Mouse (Mus musculus) layer of hippocampus, adult 9-11 months (tissue): ENCODE data around the gene Ajm1.

Experiments
- DNase-seq: peaks from one replicate; pipeline ENCODE4 v3.0.0; 2022

The Ajm1 gene

DNA sequence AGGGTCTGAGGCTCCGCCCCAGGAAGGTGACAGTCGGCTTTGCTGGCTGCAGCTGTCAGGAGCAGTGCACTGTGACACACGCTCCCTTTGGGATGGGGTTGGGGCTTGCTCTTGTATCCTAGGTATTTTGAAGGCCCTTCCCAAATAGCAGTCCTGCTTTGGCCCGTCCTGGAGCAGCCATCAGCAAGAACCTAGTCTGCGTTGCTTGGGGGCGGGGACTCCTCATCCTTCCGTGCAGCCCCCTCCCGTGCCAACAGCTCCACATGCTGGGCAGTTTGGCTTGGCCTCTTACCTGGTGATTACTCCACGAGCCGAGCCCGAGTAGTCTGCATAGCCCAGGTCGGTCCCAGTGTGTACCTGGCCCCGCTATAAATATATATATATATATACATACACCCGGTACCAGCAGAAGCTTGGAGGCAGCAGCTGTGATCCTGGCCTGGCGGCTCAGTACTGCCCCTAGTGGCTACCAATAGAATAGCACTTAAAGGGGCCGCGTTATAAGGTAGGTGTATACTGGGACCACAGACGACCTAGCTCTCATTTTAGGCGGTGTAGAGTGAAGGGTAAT lies at the start of gene Ajm1:
Gene Ajm1, minus strand, starts transcription at position 464 of the 571 bp plus-strand sequence.
- peak; percentile 80 for DNase-seq

DNA sequence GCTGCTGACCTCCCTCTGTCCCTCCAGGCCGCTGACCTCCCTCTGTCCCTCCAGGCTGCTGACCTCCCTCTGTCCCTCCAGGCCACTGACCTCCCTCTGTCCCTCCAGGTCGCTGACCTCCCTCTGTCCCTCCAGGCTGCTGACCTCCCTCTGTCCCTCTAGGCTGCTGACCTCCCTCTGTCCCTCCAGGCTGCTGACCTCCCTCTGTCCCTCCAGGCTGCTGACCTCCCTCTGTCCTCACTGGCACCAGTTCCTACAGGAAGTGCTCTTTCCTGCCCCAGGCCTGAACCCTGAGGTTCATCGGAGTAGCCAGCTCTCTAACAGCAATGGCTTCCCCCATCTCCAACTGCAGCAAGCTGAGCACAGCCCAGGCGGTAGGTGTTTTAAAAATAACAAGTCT lies 47.2 kb upstream of the Ajm1 start:
- DNase-seq: no peak

DNA sequence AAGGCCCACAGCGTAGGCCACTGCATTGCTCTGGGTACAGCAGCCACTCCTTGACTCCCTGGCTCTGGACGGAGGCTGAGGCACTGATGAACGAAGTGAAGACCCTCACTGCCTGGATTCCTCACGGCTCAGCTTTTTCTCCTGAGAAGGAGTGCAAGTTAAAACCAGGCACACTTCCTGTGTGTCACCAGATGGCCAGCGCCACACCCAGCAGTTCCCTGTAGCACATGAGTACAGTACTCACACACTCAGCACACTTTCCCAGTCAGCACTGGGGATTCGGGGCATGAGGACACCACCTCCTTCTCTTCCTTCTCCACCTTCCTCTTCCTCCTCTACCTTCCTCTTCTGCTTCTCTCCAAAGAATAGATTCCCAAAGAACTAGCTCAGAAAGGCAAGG lies 46.3 kb upstream of the Ajm1 start, which contains the start of gene Fcna:
Gene Fcna, minus strand, starts transcription at position 220 of the 400 bp plus-strand sequence.
- DNase-seq: no peak

DNA sequence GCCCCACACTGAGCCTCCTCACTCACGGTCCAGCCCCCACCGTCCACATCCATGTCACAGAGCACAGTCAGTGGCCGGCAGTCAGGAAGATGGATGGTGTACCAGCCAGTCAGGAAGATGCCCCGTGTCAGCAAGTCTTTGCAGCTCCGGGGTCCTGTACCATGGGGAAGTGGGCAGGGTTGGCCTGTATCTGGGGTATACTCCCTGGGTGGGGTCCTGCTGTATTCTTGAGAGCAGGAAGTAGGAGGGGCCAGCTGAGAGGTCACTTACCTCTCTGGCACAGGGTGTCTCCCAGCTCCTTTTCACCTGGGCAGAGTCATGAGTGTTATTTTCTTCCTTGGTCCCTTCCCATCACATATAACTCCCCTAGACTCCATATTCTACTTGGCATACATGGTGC lies 44.4 kb upstream of the Ajm1 start:
- no peak for DNase-seq

DNA sequence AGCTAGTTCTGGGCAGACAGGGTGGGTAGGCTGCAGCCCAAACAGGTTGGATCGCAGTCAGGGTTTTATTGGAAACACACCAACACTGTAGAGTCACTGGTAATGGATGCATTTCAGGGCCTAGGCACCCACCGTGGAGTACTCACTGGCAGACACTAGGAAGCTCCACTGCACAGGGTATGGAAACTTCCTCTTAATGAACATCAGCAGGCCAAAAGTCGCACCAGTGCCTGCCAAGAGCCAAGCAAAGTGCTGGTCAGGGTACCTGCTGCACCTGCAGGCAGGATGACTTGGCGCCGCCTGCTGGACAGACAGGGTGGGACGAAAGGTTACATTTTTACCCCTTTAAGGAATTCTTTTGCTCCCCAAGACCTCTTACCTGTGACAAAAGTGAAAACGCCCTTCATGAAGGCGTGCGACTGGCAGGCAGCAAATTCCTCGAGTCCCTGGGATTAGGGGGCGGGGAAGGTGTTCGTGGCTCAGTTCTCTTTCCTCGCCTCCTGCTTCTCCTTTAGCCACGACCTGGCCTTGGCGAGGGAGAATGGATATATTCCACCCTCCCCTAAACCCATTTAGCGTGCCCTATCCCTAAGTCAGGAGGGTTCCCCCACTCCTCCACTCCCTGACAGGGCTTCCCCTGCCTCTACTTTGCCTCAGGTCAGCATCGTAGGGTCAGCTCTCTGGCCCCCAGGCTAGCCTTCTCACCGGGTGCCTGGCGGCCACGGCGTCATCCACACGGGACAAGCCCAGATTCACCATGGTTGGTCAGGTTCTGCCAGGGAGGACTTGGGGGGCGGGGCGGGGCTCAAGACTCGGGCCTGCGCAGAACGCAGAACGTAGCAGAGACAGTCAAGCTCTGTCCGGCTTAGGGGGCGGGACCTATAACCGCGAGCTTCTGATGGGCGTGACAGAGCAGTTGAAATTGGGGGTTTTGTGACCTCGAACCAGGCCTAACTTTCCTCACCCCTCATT lies 40.0 kb upstream of the Ajm1 start, which contains the start of gene Tmem141:
Gene Tmem141, minus strand, starts transcription at position 777 of the 972 bp plus-strand sequence.
- DNase-seq: peak; percentile 93

DNA sequence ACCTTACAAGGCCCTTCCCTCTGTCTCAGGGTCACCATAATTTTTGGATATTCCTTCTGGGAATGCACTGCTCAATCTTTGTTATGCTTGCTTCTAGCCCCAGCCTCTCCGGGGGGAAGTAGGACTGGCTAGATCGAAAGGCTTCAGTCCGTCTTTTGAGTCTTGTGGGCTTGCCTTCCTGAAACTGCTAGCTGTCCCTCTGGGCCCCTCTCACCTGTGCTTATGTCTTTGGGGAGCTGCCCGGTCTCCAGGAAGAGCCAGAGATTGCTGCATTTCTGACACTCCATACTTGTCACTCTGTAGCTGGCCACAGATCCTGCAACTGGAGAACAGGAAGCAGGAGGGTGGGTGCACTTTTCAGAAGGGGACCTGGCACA lies 39.3 kb upstream of the Ajm1 start:
- DNase-seq: no peak

DNA sequence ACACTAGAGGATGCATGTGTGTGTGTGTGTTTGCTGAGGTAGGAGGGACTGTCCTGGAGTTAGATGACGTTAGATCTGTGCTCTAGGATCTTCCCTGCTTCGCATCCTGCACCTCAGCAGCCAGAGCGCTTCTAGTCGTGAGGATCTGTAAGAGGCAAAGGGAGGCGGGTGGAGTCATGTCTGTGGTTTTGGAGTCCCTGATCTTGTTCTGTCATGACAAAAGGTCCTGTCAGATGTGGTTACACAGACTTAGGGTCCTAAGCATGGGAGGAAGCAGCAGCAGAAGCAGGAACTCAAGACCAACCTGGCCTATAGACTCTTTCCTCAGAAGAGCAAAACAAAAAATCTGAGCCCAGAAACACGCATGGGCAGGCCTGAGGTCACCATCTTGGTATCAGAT lies 38.8 kb upstream of the Ajm1 start:
- no peak for DNase-seq

DNA sequence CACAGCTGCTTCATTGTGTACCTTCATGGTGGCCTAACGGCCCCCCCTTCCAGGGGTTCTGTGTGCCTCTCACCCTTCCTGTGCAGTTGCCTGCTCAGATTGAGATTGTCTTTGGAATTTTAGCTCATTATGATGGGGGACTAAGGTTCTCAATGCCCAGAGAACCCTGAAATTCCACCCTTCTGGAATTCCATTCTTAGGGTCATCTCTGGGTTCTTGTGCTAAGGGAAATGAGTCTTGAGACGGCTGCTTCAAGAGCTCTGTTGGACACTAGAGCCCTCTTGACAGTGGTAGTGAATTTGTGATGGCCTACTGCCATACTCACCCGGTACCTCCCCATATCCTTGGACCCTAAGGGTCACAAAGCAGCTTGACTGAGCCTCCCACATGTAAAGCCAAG lies 36.0 kb upstream of the Ajm1 start, which contains the start of gene Ccdc183:
Gene Ccdc183, minus strand, starts transcription at position 101 of the 400 bp plus-strand sequence.
- DNase-seq: no peak

DNA sequence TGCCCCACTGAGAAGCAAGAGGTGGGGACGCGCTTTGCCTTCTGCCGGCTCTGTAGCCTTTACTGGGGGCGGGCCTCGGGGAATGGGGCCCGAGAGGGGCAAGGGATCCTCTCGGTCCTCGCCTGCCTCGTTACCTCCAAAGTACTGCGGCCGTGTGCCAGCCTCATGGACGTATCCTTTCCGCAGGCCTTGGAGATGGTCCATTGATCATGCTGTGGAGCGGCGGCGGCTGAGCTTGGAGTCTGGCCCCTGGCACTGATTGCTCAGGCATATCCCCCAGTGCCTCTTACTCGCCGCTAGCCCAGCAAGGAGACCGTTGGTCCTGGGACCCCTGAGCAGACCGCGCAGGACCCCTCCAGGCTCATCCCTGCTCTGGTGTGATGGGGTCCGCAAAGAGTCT lies 34.8 kb upstream of the Ajm1 start:
- no peak for DNase-seq

DNA sequence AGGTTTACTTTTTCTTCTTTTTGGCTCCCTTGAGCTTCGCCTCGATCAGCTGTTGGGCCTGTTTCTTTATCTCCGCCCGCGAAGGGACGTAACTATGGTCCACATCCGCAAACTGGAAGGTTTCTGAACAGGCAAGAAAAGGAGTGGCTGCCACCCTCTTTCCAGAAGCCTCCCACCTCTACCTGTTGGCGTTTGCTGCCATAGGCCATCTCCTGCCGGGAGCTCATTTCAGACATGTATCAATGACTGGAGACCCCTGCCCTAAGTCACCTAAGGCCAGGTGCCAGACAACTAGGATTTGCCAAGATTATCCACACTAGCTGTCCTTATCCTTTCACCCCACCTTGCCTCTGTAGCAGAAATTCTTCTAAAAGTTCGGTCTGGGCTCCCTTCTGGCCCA lies 27.1 kb upstream of the Ajm1 start:
- no peak for DNase-seq

DNA sequence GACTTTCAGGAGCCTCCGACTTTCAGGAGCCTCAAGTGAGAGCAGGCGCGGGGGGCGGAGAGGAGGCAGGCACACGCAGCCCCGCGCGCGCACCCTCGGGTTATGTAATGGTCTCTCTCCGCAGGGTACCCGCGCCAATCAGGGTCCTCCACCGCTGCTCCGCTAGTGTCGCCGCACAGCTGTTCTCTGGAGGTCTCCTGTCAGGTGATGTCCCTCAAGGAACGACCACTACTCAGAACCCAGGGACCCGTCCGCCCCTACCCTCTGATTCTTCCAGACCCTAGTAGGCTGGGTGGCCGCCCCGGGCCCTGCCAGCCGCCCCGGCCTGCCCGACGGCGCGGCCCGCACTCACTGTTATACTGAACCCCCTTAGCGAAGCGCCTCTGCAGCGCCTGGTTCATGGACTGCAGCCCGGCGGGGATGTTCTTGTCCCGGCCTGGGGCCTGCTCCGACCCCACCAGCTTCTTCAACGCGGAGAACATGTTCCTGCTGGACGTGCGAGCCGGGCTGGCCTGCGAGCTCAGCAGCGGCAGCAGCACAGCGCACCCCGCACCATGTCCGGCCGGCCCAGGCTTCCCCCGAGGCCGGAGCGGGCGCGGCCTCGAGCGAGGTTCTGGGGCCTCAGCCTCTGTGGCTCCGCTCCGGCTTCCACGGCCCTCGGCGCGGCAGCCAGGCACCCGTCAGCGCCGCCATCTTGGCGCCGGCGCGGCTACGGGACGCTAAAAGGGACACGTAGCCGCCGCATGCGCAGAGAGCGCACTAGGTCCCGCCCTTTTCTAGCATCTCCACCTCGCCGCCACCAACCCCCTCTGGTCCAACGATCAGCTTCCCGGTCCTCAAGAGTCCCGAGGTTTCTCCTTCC lies 26.4 kb upstream of the Ajm1 start, which contains the start of gene Rabl6:
Gene Rabl6, minus strand, starts transcription at position 761 of the 862 bp plus-strand sequence.
- peak; percentile 89 for DNase-seq

DNA sequence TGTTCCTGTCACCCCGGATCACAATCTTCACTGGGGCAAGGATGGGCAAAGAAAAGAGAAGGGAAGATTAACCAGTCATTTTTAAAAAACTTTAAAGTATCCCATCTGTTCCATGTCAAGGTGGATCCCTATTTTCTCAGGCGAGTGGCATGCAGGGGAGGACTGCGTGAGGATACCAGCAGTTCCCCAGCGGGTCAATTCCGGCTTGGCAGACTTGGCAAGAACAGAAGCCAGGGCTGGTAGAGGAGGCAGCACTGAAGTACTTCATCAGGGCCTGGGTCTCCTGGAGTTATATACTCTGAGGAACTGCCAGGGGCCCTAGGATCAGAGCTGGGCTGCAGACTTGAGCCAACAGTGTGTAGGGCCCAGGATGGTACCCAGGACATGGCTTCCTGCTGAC lies 21.0 kb upstream of the Ajm1 start:
- DNase-seq: no peak

DNA sequence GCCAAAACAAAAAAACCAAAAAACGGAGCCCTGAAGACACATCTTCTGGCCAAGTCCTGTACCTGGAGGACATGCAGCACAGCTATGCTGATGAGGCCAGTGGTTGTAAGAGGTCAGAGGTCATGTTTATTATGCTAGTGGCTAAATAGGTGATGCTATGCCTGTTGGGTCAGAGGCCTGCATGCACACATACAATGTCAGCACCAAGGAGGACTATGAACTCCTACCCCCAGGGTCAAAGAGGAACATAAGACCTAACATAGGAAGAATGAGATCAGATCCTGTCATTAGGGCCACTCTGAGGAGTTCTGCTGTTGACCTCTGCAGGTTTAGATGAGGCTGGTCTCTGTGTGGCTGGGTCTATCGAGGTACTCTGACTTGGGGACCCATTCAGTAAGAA lies 18.5 kb upstream of the Ajm1 start:
- DNase-seq: no peak

DNA sequence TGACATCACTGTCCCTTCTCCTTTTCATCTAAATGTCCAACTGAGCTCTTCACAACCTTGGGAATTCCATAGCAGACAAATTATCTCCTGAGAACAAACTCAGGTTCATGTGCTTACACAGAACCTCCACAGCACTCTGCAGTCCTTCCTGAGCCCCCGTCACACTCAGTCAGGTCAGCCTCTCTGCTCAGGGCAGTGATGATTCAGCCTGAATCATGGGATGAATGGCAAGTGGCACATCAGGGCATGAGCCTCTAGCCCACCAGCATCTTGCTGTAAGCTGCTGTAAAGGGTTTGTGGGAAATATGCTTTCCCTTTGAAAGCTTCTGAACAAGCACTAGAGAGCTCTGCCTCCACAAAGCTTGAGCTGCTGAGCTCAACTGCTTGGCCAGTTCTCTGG lies 17.2 kb upstream of the Ajm1 start:
- DNase-seq: no peak

DNA sequence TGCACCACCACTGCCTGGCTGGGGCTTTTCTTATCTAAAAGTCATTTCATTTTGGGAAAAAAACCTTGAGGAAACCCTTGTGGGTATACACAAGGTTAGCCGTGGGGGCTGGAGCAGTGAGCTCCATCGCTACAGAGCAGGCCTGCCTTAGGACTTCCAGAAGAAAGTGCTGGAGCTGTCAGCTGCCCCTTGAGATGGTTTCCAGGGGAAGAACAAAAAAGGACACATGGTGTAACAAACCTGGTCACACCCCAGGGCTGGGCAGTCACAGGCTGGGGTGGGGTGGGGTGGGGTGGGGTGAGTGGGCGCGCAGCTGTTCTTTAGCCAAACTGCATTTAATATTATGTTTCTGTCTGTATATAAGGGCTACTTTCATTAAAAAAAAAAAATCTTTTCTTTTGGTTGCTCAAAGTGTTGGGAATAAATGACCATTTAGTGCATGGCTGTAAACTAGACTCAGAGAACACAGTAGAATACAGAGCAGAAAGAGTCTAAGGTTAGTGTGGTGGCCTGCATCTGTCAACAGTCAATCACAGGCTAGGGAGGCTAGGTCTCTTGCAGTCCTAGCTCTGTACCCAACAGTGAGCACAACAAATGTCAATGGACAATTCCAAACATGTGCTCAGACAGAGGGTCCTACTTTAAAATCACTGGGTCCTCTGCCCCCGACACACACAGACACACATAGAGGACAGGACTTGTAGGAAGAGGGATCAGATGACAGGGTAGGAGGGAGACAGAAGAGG lies 15.4 kb upstream of the Ajm1 start:
- DNase-seq: no peak

DNA sequence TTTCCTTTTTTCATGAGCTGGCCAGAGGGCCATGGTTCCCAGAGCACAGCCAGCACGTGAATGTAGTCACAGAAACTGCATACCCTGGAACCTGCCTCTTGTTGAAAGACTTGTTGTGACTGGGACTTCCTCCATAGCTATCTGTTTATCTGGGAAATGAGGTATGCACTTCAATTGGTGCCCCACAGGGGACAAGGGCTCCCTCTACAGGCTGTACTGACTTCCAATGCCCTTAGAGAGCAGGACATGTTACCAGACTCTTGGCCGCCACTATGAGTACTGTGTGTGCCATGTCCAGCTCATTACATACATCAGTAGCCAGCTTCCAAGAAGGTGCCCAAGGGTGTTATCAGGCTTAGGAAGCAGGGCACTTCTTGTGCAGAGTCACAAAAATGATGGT lies 10.3 kb upstream of the Ajm1 start:
- DNase-seq: no peak

DNA sequence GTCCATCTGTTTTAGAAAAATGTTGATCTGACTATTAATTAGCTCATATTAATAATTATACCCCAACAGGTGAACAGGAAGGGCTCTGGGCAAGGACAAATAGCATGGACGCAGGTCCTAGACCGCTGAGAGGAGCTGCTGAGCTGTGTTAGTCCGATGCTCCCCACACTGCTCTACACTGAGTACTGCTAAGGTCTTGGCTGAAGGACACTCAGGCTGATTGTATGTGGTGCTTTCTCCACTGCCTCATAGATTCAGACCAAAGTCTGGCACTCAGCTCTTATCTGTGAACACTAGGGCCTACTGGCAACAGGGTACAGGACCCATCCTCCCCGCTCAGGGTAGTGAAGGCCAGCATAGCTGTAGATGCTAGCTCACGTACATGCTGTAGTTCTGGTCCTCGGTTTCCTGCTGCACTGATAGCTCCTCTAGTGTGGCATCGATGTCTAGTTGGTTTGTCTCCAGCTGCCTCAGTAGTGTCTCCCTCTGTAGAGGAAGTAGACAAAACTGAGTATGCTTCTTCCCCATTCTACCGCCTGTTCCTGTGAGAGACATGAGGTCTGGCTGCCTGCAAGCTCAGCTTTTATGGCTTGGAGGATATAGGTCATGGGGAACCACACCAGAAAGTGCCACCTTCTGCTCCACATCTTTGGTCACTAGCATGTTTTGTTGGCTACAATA lies 6.8 kb upstream of the Ajm1 start:
- DNase-seq: peak; percentile 62

DNA sequence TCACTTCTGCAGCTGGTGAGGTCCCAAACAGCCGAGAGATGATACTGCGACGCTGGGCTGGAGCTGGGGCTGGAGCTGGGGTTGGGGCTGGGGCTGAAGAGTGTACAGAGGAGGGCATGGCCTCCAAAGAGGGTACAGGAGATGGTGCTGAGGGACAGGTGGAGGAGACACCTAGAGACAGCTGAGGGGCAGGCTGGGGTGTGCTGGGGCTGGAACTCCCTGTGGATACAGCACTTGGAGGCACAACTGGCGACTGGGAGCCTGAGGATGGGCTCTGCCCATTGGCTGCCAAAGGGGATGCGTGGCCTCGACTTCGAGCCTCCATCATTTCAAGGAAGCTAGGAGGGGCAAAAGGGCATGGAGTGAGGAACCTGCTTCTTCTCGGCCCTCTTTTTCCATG lies 5.7 kb upstream of the Ajm1 start:
- DNase-seq: no peak

DNA sequence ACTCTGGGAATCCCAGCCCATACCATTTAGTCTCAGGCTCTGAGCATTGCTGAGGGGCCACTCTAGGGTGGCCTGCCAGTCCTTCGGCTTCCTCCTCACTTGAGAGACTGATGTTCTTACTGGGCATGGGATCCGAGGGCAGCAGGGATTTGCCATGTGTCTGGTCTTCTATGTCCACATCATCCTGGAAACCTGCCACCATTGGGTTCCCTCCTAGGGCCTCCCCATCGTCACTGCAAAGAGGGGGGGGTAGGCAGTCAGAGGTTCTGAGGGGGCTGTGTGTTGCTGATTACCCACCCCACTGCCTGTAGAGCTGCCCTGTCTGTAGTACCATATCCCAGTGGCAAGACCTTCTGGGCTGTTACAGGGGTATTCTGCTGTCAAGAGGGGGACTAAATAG lies 4.0 kb upstream of the Ajm1 start:
- DNase-seq: no peak

DNA sequence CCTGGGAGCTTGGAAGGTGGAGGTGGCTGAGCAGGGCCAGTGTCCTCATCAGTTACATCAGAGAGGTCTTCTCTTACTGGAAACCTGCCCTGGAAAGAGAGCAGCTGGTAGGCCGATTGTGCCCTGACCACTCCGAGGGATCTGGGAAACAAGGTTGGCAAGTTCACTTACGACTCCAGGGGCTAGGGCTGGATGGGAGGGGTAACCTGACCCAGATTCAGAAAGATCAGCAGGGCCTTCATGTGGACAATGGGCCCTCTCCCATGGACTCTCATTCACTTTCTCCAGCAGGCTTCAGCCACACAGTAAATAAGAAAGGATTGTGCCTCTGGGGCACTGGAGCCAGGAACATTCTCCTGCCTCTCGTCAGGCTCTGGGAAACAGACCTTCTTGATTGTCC lies 3.3 kb upstream of the Ajm1 start:
- no peak for DNase-seq

DNA sequence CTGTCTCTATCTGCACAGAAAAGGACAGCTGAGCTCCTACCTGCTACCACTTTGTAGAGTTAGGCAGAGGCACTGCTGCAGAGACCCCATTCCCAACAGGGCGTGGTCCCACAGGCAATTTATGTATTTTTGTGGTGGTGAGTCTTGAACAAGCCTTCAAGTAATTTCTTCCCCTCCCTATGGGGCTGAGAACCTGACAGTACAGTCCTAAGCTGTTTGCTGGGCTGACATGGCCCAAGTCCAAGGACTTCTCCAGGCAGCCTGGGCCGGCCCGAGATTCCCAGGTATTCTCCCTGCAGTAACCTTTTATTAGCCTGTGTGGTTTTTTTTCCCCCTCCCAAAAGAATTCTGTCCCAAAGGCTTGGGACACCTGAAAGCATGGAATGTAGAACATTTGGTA lies 2.6 kb upstream of the Ajm1 start:
- no peak for DNase-seq

DNA sequence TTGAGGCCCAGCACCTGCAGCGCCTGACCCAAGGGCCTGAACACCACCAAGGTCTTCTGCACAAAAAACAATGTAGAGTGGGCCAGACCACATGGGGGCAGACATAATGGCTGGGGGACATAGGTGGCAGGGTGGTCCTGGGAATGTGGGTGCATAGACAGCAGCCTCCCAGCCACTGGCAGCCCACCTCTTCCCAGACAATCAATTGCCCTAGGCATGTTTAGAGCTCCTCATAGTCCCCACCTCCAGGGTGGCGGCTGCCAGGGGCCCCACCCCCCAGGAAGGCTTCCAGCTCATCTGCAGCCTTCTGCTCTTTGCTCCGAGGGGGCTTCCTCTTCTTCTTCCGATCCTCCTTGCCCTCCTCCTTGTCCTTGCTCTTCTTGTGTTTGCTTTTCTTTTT lies 2.0 kb upstream of the Ajm1 start:
- no peak for DNase-seq
